Mouse (Mus musculus): ENCODE results near the gene P3h2. TPM values are rescaled to one million over a fixed set of nuclear protein-coding genes. Genes with fewer than 3 reads are reported as not detected.
A peak's percentile ranks its signal among the peaks of the same experiment; 100 is the strongest.

The P3h2 gene
- polyA plus RNA-seq (2015; fragmentation: Nextera tagmentation; extraction: Ambion mirVana): 1.5 and 1.6 TPM in 2 replicates

GRCm38 (mm10) chr16:26105115-26105974 lies at the start of gene P3h2:
Gene P3h2, minus strand, starts transcription at chr16:26105784.
- Histone ChIP-seq H3K4me1 (replicated peaks) (peaks cover 13% of the 10 kb centered on the region), H3K27me3 (peaks cover 23% of the 10 kb centered on the region), H3K4me3 (peak within 1 kb of the TSS; percentile 55), H3K9me3 (no peaks in the 10 kb centered on the region), H3K4me2 (peak within 1 kb of the TSS; percentile 80), H3K36me3 (no peaks in the 10 kb centered on the region), H3K27ac (replicated peaks) (peak within 1 kb of the TSS; percentile 80), H3K9ac (peak within 1 kb of the TSS; percentile 73)
- peak; percentile 96 for ATAC-seq (ENCODE audit: low read depth)
- whole genome bisulfite sequencing: under 1% methylated on average over 95 of the region's 101 CpGs

GRCm38 (mm10) chr16:26152258-26152657 lies 46.7 kb upstream of the P3h2 start:
- 92% methylated on average over 2 of the region's 2 CpGs for WGBS
- Histone ChIP-seq H3K4me1 (replicated peaks) (no peaks in the 10 kb centered on the region), H3K9me3 (no peaks in the 10 kb centered on the region)

DNA sequence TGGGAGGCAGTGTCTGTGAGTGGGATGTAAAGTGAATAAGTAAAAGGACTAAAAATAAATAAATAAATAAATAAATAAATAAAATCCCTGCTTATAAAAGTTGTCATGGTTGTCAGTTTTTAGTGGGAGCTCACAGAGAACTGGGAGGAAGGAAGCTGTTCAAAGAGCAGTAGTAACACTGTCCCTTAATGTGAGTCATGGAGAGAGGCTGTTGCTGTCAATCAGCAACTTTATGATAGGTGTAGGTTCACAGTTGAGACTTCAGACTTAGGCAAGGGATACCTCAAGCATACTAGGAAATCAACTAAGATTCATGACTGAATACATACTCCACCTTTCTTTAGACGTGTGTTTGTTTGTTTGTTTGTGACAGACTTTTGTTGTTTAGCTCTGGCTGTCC lies 45.4 kb upstream of the P3h2 start:
- H3K9ac ChIP-seq: no peak overlapping the region
- 84% methylated on average over 1 of the region's 1 CpGs for WGBS
- ATAC-seq (ENCODE audit: low read depth): no peak
- no peak overlapping the region for H3K4me2 ChIP-seq
- no peak overlapping the region for H3K4me3 ChIP-seq
- no peaks in the 10 kb centered on the region for H3K36me3 ChIP-seq
- no peaks in the 10 kb centered on the region for H3K9me3 ChIP-seq
- no peaks in the 10 kb centered on the region for H3K27me3 ChIP-seq
- H3K27ac ChIP-seq (replicated peaks): no peak overlapping the region
- H3K4me1 ChIP-seq (replicated peaks): no peaks in the 10 kb centered on the region

More at GRCm38 (mm10) chr16:26152258-26152657, 46.7 kb upstream of the P3h2 start:
- no peak for ATAC-seq (ENCODE audit: low read depth)
- Histone ChIP-seq H3K27ac (replicated peaks) (no peak overlapping the region), H3K27me3 (no peaks in the 10 kb centered on the region), H3K4me3 (no peak overlapping the region), H3K4me2 (no peak overlapping the region), H3K36me3 (no peaks in the 10 kb centered on the region), H3K9ac (no peak overlapping the region)

DNA sequence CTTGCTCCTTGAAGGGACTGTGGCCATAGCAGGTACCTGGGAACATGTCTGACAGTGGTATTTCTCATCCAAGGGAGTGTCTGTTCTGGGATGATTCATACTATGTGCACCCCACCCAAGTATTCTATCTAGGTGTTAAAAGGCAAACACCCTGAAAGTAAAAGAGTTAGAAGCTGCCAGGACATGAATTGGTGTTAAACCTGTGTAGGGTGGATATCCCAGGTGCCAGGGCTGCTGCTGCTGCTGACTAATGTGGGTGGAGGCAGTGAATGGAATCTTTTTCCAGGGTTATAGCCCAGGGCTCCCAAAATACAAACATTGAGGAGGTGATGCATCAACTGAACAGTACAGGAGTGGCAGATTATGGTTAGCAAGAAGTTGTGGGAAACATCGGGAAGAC lies 41.3 kb upstream of the P3h2 start:
- H3K9ac ChIP-seq: no peak overlapping the region
- ATAC-seq (ENCODE audit: low read depth): no peak
- H3K27ac ChIP-seq (replicated peaks): no peak overlapping the region
- H3K36me3 ChIP-seq: no peaks in the 10 kb centered on the region
- no peak overlapping the region for H3K4me3 ChIP-seq
- 89% methylated on average over 1 of the region's 1 CpGs for WGBS
- no peaks in the 10 kb centered on the region for H3K9me3 ChIP-seq
- H3K4me2 ChIP-seq: no peak overlapping the region
- H3K4me1 ChIP-seq (replicated peaks): no peaks in the 10 kb centered on the region
- H3K27me3 ChIP-seq: no peaks in the 10 kb centered on the region

GRCm38 (mm10) chr16:26131126-26131525 lies 25.5 kb upstream of the P3h2 start:
- H3K9me3 ChIP-seq: no peaks in the 10 kb centered on the region
- no peaks in the 10 kb centered on the region for H3K4me1 ChIP-seq (replicated peaks)
- no peak overlapping the region for H3K9ac ChIP-seq
- no peak for ATAC-seq (ENCODE audit: low read depth)
- H3K36me3 ChIP-seq: no peaks in the 10 kb centered on the region
- H3K27me3 ChIP-seq: no peaks in the 10 kb centered on the region
- H3K4me2 ChIP-seq: no peak overlapping the region
- 96% methylated on average over 1 of the region's 1 CpGs for WGBS
- no peak overlapping the region for H3K27ac ChIP-seq (replicated peaks)
- no peak overlapping the region for H3K4me3 ChIP-seq

DNA sequence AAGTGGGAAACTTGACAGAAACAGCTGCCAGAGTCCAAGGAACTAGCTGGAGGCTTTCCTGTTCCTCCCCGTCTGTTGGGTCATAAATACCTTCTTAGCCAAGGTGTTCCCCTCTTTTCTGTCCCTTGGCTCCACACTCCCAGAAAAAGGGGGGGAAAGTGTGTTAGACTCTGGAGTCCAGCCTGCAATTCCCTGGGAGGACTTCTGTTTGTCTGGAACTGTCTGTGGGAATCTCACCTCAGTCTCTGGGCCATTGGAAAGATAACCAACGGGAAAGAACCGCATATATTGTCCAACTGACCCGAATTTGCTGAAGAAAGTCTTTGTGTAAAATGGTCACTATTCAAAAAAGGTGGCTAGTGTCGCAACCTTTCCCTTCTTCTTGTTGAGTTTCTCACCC lies 1.0 kb upstream of the P3h2 start:
- Histone ChIP-seq H3K4me2 (peak overlapping the region; percentile 80), H3K27me3 (peaks cover 23% of the 10 kb centered on the region), H3K36me3 (no peaks in the 10 kb centered on the region), H3K4me1 (replicated peaks) (peaks cover 13% of the 10 kb centered on the region), H3K9ac (no peak overlapping the region), H3K27ac (replicated peaks) (no peak overlapping the region; the same call in 1 of the 2 replicates), H3K9me3 (no peaks in the 10 kb centered on the region), H3K4me3 (no peak overlapping the region)
- no peak for ATAC-seq (ENCODE audit: low read depth)
- 63% methylated on average over 5 of the region's 5 CpGs for WGBS

- Histone ChIP-seq H3K4me2 (peak overlapping the region; percentile 80), H3K36me3 (no peaks in the 10 kb centered on the region), H3K27me3 (peaks cover 23% of the 10 kb centered on the region), H3K4me3 (peak overlapping the region; percentile 55), H3K9me3 (no peaks in the 10 kb centered on the region), H3K27ac (replicated peaks) (peak overlapping the region; percentile 80), H3K4me1 (replicated peaks) (peaks cover 13% of the 10 kb centered on the region), H3K9ac (peak overlapping the region; percentile 73)
- peak; percentile 47 for ATAC-seq (ENCODE audit: low read depth)
- 14% methylated on average over 5 of the region's 5 CpGs for WGBS
Observed at GRCm38 (mm10) chr16:26106041-26106617, 545 bp upstream of the P3h2 start.

DNA sequence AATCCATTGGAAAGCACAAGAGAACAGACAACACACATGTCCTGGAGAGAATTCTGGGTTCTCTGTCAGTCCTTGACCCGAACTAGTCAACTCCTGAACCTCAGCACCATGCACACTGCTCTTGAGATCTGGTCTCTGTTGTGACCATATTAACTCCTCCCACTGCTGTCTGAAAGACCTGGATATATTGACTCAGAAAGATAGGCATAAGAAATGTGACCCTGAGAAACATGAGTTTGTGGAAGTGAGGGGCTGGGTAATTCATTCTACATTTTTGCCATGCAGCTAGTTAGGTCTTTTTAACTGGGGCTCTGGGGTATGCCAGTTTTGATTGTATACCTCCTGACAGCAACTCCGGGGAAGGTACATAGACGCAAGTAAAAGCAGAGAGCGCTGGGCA lies 1.3 kb downstream of the P3h2 start:
- Histone ChIP-seq H3K4me3 (peak overlapping the region; percentile 55), H3K9ac (peak overlapping the region; percentile 73; the same call in 1 of the 2 replicates), H3K4me1 (replicated peaks) (peaks cover 13% of the 10 kb centered on the region), H3K9me3 (no peaks in the 10 kb centered on the region), H3K27ac (replicated peaks) (no peak overlapping the region), H3K4me2 (peak overlapping the region; percentile 80), H3K27me3 (peaks cover 23% of the 10 kb centered on the region), H3K36me3 (no peaks in the 10 kb centered on the region)
- ATAC-seq (ENCODE audit: low read depth): no peak
- WGBS: 45% methylated on average over 4 of the region's 4 CpGs

DNA sequence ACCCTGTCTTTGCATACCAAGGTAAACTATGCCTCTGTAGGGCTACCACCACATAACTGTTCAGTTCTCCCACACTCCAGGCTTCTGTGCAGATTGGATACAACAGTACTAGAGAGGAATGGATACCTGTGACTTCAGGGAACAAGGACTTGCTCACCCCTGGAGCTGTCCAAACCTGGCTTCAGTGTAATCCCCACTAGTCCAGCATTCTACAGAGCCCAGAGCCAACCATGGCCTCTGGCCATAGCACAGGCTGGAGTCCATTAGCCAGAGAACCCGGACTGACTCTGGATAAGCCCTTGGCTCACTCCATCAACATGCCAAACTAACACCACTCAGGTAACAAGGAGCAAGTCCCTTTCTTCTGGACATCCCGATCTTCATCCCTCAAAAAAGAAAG lies 2.7 kb downstream of the P3h2 start:
- peaks cover 13% of the 10 kb centered on the region for H3K4me1 ChIP-seq (replicated peaks)
- no peak overlapping the region for H3K4me3 ChIP-seq
- H3K9ac ChIP-seq: no peak overlapping the region
- no peak overlapping the region for H3K4me2 ChIP-seq
- H3K36me3 ChIP-seq: no peaks in the 10 kb centered on the region
- no peak for ATAC-seq (ENCODE audit: low read depth)
- peaks cover 23% of the 10 kb centered on the region for H3K27me3 ChIP-seq
- no peaks in the 10 kb centered on the region for H3K9me3 ChIP-seq
- H3K27ac ChIP-seq (replicated peaks): no peak overlapping the region
- WGBS: 88% methylated on average over 2 of the region's 2 CpGs

- no peak for ATAC-seq (ENCODE audit: low read depth)
- H3K9ac ChIP-seq: no peak overlapping the region
- H3K4me2 ChIP-seq: no peak overlapping the region
- H3K27me3 ChIP-seq: peaks cover 19% of the 10 kb centered on the region
- H3K36me3 ChIP-seq: no peaks in the 10 kb centered on the region
- no peaks in the 10 kb centered on the region for H3K9me3 ChIP-seq
- H3K4me3 ChIP-seq: no peak overlapping the region
- WGBS: 43% methylated on average over 4 of the region's 4 CpGs
- H3K27ac ChIP-seq (replicated peaks): no peak overlapping the region
- H3K4me1 ChIP-seq (replicated peaks): no peaks in the 10 kb centered on the region; the same call in 1 of the 2 replicates
Observed at GRCm38 (mm10) chr16:26100167-26100566, 5.4 kb downstream of the P3h2 start.

DNA sequence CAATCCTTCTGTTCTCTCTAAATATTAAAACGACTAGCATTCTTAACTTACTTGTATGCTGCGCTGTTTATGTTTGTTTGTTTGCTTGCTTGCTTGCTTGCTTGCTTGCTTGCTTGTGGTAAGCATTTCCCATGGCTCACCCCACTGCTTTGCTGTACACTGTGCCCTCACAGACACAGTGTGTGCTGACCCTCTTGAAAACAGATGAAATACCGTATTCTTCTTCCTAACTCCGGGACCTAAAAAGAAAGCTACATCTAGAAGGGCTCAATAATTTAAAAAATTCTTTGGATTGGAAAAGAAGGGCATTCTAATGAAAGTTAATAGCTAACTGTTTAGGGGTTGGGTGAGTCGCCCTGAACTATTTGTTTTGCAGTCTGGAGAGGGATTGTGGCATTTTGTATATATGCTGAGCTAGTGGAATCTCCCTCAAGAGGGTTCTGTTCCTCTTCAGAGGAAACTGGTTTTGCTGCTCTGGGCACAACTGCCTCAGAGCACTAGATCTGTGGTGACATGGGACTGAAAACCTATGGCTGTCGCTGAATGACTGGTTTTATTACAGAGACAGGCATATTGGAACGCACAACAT lies 9.8 kb downstream of the P3h2 start:
- no peak for ATAC-seq (ENCODE audit: low read depth)
- Histone ChIP-seq H3K27ac (replicated peaks) (no peak overlapping the region), H3K36me3 (no peaks in the 10 kb centered on the region), H3K9ac (no peak overlapping the region), H3K4me3 (no peak overlapping the region), H3K9me3 (no peaks in the 10 kb centered on the region), H3K4me2 (no peak overlapping the region), H3K27me3 (no peaks in the 10 kb centered on the region), H3K4me1 (replicated peaks) (no peaks in the 10 kb centered on the region)
- 77% methylated on average over 7 of the region's 7 CpGs for WGBS

DNA sequence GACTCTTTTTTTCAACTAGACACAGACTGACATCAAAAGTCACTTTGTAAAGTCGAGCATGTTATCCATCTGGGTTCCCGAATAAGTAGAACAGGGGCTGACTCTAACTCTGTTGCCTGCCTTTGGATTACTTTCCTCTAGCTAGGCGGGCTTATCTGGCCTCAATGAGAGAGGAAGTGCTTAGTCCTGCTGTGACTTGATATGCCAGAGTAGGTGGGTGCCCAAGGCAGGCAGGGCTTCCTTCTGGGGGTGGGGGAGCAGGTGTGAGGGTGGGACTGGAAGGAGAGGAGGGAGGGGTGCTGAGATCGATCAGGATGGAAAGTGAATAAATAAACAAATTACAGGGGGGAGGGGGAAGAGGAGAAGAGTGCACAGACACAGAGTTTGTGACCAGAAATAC lies 11.7 kb downstream of the P3h2 start:
- ATAC-seq (ENCODE audit: low read depth): no peak
- Histone ChIP-seq H3K4me2 (no peak overlapping the region), H3K4me1 (replicated peaks) (no peaks in the 10 kb centered on the region), H3K4me3 (no peak overlapping the region), H3K27ac (replicated peaks) (no peak overlapping the region), H3K27me3 (no peaks in the 10 kb centered on the region), H3K9me3 (no peaks in the 10 kb centered on the region), H3K9ac (no peak overlapping the region), H3K36me3 (no peaks in the 10 kb centered on the region)
- 77% methylated on average over 4 of the region's 4 CpGs for WGBS

Measured in neural tube, embryonic 13.5 days (tissue).